Mouse (Mus musculus) cerebellum, postnatal 36 days (tissue): Measurements from ENCODE around the gene Pmm2.

ENCODE experiments used
- DNase-seq, 2 experiments: peaks; one replicate each; pipeline ENCODE4 v3.0.0; 2021 to 2022; ENCODE audit warnings: mixed read lengths in 2 of 2

Gene Pmm2

GRCm38 (mm10) chr16:8685087-8685486 lies 47.6 kb downstream of the Pmm2 start:
- peak; percentile 70 to 80 for DNase-seq

DNA sequence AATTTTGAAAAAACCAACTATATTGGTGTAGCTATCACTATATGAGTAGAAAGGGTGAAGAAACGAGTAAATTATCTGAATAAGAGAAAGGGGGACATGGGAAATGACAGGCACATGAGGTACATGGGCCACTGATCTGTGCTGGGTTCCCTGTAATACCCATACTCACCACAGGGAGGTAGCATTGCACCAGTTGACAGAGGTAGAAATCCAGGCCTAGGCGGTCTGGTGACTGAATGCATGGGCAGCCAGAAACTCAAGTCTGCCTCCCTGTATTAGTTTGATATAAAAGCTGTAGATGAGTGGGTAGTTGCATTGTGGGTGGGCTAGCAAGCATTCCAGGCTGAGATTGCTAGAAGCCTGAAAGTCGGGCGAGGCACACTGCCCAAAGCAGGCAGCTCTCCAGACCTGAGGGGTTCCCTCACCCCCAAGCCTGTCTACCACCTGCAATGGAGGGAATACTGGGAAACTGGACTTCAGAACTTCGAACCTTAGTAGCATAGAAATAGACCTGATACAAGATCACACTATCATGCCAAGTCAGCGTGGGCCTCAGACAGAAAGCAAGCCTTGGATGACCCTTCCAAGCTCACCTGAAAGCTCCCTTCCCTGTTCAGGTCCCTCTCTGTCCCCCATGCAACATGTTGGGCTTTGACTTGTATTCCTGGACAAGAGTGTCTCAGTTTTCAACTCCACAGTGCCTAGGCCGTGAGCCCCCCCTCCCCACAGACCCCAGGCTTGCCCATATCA lies 48.8 kb downstream of the Pmm2 start:
- peak; percentile 74 to 81 for DNase-seq

DNA sequence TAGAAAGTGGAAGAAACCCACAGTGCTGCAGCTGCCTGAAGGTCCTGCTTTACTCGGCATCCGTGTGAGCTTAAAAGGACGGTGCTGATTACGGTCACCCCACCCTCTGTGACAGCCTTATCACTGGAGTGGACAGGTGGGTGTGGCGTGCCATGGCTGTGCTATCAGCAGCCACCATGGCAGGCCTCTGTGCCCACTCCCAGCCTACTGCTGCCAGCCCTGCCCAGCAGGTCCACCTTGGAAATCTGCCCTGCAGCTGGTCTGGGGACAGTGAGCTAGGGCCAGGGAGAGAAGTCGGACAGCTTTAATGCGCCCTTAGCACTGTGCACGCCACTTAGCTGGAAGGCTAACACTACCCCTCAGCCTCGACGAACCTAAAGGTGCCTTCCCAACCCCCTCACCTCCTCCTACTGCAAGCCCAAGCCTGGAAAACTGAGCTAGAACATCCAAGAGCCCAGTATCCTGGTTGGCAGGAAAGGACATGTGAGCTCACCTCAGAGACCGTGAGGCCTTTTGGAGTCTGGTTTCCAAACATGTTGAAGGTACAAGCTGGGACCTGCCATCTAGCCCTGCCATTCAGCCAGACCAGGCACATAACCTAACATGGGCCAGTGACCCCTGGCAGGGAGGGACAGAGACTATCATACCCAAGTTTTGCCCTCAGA lies 49.5 kb downstream of the Pmm2 start:
- no peak for DNase-seq

DNA sequence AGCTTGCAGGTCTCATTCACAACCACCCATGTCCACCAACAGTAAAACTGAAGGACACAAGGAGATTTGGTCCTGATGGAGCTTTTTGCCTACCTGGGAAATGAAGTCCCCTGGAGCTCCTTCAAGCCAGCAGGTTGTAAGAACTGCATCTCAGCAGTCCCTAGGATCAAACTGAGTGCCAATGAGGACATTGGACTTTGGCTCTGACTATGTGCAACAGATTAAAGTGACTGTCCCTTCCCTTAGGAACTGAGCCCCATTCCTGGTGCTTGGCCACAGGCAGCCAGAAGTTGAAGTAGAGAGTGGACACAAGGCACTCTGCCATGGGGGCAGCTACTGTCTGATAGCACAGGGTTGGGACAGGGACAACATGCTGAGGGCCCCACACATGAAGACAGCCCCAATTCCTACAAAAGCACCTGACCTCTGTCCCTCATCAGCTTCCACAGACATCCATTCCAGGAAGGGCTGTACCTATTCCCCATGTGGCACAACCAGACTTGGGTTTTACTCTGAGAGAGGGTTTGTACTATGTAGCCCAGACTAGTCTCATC lies 50.2 kb downstream of the Pmm2 start:
- no peak for DNase-seq

DNA sequence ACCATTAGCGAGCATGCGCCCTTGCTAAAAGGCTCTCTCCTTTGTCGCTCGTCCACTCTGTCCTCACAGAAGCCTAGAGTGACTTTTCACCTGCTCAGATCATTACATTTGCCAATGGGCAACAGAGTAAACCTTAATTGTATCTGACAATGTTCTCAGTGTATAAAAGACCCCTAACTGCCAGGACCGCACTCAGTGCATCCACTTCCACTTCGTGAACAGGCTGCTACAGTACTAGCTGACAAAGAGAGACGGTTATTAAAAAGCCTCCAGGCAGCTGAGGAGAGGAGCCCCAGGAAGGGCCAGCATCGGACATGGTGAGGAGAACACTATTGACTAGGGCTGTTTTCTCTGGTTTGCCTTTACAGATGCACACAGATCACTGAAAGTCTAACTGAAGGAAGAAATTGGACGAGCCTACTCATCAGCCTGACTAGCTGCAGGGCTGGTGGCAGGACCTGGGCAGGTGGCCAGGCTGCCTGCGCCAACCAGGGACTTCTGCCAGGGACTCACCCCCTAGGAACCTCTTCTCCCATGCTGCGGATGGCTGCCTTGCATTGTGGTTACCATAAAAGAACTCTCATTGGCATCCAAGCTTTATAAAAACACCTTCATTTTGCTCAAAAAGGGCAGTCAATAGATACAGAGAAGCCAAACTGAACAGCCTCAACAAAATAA lies 52.6 kb downstream of the Pmm2 start:
- DNase-seq = peak; percentile 91 to 92

DNA sequence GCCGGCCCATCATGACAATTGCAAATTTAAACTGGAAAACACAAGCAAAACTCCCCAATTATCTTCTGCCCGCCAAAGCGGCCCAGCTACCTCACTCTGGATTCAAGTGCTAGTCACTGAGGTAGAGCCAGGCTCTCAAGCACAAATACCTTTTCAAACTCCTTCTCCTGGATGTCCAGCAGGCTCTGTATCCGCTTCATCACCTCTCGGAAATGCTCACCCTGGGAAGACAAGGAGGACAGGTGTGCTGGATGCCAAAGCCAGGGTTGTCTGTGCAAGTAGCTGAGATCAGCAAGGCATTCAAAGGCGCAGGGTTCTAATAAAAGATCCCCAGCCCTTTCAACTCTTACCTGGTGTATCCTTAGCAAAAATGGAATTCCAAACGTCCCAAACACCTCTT lies 53.7 kb downstream of the Pmm2 start:
- peak; percentile 40 to 43 for DNase-seq

GRCm38 (mm10) chr16:8699556-8699955 lies 62.1 kb downstream of the Pmm2 start:
- DNase-seq = no peak

DNA sequence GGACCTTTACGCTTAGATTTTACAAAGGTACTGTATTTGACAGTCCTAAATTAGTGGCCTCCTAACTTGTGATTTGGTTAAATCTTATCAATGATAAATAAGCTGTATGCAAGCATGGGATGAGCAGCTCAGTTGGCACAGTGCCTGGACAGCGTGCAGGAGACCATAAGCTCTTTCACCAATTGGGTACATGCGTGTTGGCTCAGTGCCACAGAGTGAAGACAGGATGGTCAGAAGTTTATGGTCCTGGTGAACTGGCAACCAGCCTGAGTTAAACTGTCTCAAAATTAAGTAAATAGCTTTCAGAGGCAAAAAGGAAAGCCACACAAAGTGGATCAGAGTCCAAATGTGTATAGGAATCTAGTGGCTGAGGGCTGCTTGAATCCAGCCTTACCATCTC lies 63.1 kb downstream of the Pmm2 start:
- DNase-seq = no peak

GRCm38 (mm10) chr16:8711998-8712397 lies 74.5 kb downstream of the Pmm2 start:
- no peak for DNase-seq
